Mouse (Mus musculus): ENCODE measurements at regions not wholly inside any gene's neighbourhood (a gene's known extent, or its start where the extent isn't known, plus 50 kb on each side); places are given as distances from the start of the nearest gene placed in this dataset.

GRCm38 (mm10) chr5:27997751-27998150 lies 73.4 kb upstream of the Insig1 start:
- TF ChIP-seq CTCF (IDR thresholded peaks at IDR 0.05; ENCODE audit: low read depth, low read length): no peak
- TF ChIP-seq EP300 (IDR thresholded peaks at IDR 0.05; ENCODE audit: insufficient read depth, low read depth, low read length): no peak
- no peak for TF ChIP-seq POLR2A (IDR thresholded peaks at IDR 0.05; ENCODE audit: insufficient read depth, low read length)
